Mouse (Mus musculus): Measurements from ENCODE around the gene Scn8a.

- TF ChIP-seq CTCF (conservative IDR thresholded peaks at IDR 0.05; ENCODE audit: insufficient read depth, insufficient read length, low read depth, low read length) (no peak), POLR2A (IDR thresholded peaks at IDR 0.05; ENCODE audit: low read depth, low read length) (no peak)
These were observed 26.8 kb downstream of the Scn8a start for GRCm38 (mm10) chr15:100896502-100896901.
